Mouse (Mus musculus) Patski (cell line): ENCODE measurements around the gene Rbm8a2. TPM values are rescaled to one million over a fixed set of nuclear protein-coding genes. Genes with fewer than 3 reads are reported as not detected.

Experiments
- ATAC-seq: fragments of 100-300 bp; one replicate; pipeline ENCODE4 v1.8.0; 2021
- CTCF ChIA-PET: fragments of 350-600 bp; sonication (Branson Sonifier 250); formaldehyde crosslinking; loops from one replicate; lab custom pipeline; 2022; ENCODE audit warnings: inconsistent platforms; lab: Charles Lee
- POLR2A ChIA-PET: fragments of 350-600 bp; sonication (Branson Sonifier 250); formaldehyde crosslinking; loops from one replicate; lab custom pipeline; 2022; ENCODE audit warnings: antibody characterized with exemption, inconsistent platforms; lab: Charles Lee
- DNase-seq: peaks from one replicate; pipeline ENCODE4 v3.0.0-alpha.2; 2011; ENCODE audit warnings: low read depth, low spot score
- H3K27me3 ChIP-seq: fragments of 371-371 bp; one replicate; pipeline ENCODE4 v1.5.1; 2021
- CTCF ChIP-seq: fragments of 100-300 bp; IDR thresholded peaks from one replicate; pipeline ENCODE4 v1.5.1; 2021
- in situ Hi-C: fragments of 300-500 bp; cut with MboI; formaldehyde crosslinking; loops from 3 replicates; pipeline ENCODE4 v1.11.1; 2018; ENCODE audit warnings: low pct_unique_long_range_greater_than_20kb, mixed read lengths
- polyA plus RNA-seq: library from polyadenylated mRNA; unstranded; gene quantifications from one replicate; pipeline ENCODE4 v1.2.3, GENCODE M21; 2021

Rbm8a2 gene
- polyA plus RNA-seq, 1 experiment from 2014 or later: 7.6 TPM

GRCm38 (mm10) chr1:175931391-175931790 lies 47.5 kb downstream of the Rbm8a2 start:
- ChIA-PET CTCF (interaction anchor here (1.2 kb wide), 1 partner anchor 41 kb away, joined by 3 read pairs; no protein-coding TSS in a partner anchor), POLR2A (no interaction called here)
- ATAC-seq (peak; percentile 28), DNase-seq (no peak)
- in situ Hi-C loops: loop anchor here (25.0 kb wide), 1 partner anchor 931 kb away; no protein-coding TSS in a partner anchor
- H3K27me3 ChIP-seq: peaks cover 12% of the 10 kb centered on the region
- TF ChIP-seq CTCF: no peak

Other genes with a start within 250 kb of the Rbm8a2 start
- 18.3 TPM for gene Exo1, start 98.5 kb downstream of the Rbm8a2 start, polyA plus RNA-seq
- not detected for gene Gm38100, start 58.8 kb downstream of the Rbm8a2 start, polyA plus RNA-seq